Mouse (Mus musculus) heart, embryonic 15.5 days (tissue): ENCODE data around the gene Dnajb5. TPM values are rescaled to one million over a fixed set of nuclear protein-coding genes. Genes with fewer than 3 reads are reported as not detected.
A peak's percentile ranks its signal among the peaks of the same experiment; 100 is the strongest.

Experiments
- ATAC-seq: fragments of 200-750 bp; cut with Nextera tagmentation; replicated peaks from 2 replicates; pipeline ENCODE4 v1.8.0; 2017; ENCODE audit warnings: low read depth, moderate TSS enrichment; ENCODE audit not compliant: insufficient number of reproducible peaks, insufficient read depth, low FRiP score
- H3K27ac ChIP-seq: fragments of 300-500 bp; sonication (generic); 2 replicates; pipeline ENCODE4 v1.5.1; 2015; ENCODE audit warnings: mild to moderate bottlenecking, inconsistent platforms
- H3K27me3 ChIP-seq: fragments of 300-500 bp; sonication (generic); 2 replicates; pipeline ENCODE4 v1.6.1; 2015; ENCODE audit warnings: inconsistent platforms
- H3K36me3 ChIP-seq: fragments of 300-500 bp; sonication (generic); 2 replicates; pipeline ENCODE4 v1.6.1; 2015; ENCODE audit warnings: mild to moderate bottlenecking, inconsistent platforms
- H3K4me1 ChIP-seq: fragments of 300-500 bp; sonication (generic); replicated peaks from 2 replicates; pipeline ENCODE4 v1.6.1; 2015; ENCODE audit warnings: inconsistent platforms
- H3K4me2 ChIP-seq: fragments of 300-500 bp; sonication (generic); 2 replicates; pipeline ENCODE4 v1.6.1; 2015; ENCODE audit warnings: inconsistent platforms, mild to moderate bottlenecking, moderate library complexity
- H3K4me3 ChIP-seq: fragments of 300-500 bp; sonication (generic); 2 replicates; pipeline ENCODE4 v1.5.1; 2015; ENCODE audit warnings: mild to moderate bottlenecking, inconsistent platforms
- H3K9ac ChIP-seq: fragments of 300-500 bp; sonication (generic); 2 replicates; pipeline ENCODE4 v1.6.1; 2015; ENCODE audit warnings: mild to moderate bottlenecking, inconsistent platforms
- H3K9me3 ChIP-seq: fragments of 300-500 bp; sonication (generic); replicated peaks from 2 replicates; pipeline ENCODE4 v1.6.1; 2016; ENCODE audit warnings: inconsistent platforms
- WGBS: fragments of 180-500 bp; shearing (Covaris S2); methylation state at CpG from one replicate; pipeline ENCODE4 v1.1.7; 2015; ENCODE audit warnings: mixed read lengths; 5-methylcytosine and 5-hydroxymethylcytosine counted together
- polyA plus RNA-seq: library from polyadenylated mRNA; unstranded; fragments of >200 nt; fragmentation: Nextera tagmentation; extraction: Ambion mirVana; gene quantifications from 2 replicates; pipeline ENCODE4 v1.2.1, GENCODE M21; 2015

Dnajb5 gene
- 17.7 and 18.2 TPM in 2 replicates for polyA plus RNA-seq

GRCm38 (mm10) chr4:42949676-42950051 is at the start of gene Dnajb5:
Gene Dnajb5, plus strand, starts transcription at chr4:42949814.
- Histone ChIP-seq H3K27ac (peak within 1 kb of the TSS; percentile 98), H3K4me1 (peaks cover 44% of the 10 kb centered on the region), H3K27me3 (peaks cover 13% of the 10 kb centered on the region), H3K36me3 (no peaks in the 10 kb centered on the region), H3K4me3 (peak within 1 kb of the TSS; percentile 90), H3K9ac (peak within 1 kb of the TSS; percentile 97), H3K4me2 (peak within 1 kb of the TSS; percentile 81), H3K9me3 (no peaks in the 10 kb centered on the region)
- WGBS, result under 1% methylated on average over 38 of the region's 39 CpGs
- peak; percentile 91 for ATAC-seq

GRCm38 (mm10) chr4:42900878-42901277 is 48.7 kb upstream of the Dnajb5 start:
- Histone ChIP-seq H3K27me3 (0 out of 2 replicates have a peak, but pooled peaks cover 4% of the 10 kb centered on the region), H3K36me3 (no peaks in the 10 kb centered on the region), H3K4me3 (no peak overlapping the region), H3K9me3 (no peaks in the 10 kb centered on the region), H3K27ac (no peak overlapping the region), H3K4me1 (no peaks in the 10 kb centered on the region), H3K9ac (no peak overlapping the region), H3K4me2 (no peak overlapping the region)
- WGBS, result 57% methylated on average over 5 of the region's 5 CpGs
- no peak for ATAC-seq

GRCm38 (mm10) chr4:42902174-42902573 is 47.4 kb upstream of the Dnajb5 start:
- 54% methylated on average over 9 of the region's 9 CpGs for WGBS

GRCm38 (mm10) chr4:42902730-42903129 is 46.9 kb upstream of the Dnajb5 start:
- Histone ChIP-seq H3K9ac (no peak overlapping the region), H3K36me3 (no peaks in the 10 kb centered on the region), H3K9me3 (no peaks in the 10 kb centered on the region), H3K4me2 (no peak overlapping the region), H3K4me1 (no peaks in the 10 kb centered on the region), H3K4me3 (no peak overlapping the region), H3K27ac (no peak overlapping the region), H3K27me3 (0 out of 2 replicates have a peak, but pooled peaks cover 4% of the 10 kb centered on the region)
- 79% methylated on average over 5 of the region's 5 CpGs for WGBS
- ATAC-seq, result no peak

More at GRCm38 (mm10) chr4:42902174-42902573, 47.4 kb upstream of the Dnajb5 start:
- Histone ChIP-seq H3K27ac (no peak overlapping the region), H3K4me2 (no peak overlapping the region), H3K4me3 (no peak overlapping the region), H3K4me1 (no peaks in the 10 kb centered on the region), H3K27me3 (0 out of 2 replicates have a peak, but pooled peaks cover 4% of the 10 kb centered on the region), H3K9ac (no peak overlapping the region), H3K36me3 (no peaks in the 10 kb centered on the region), H3K9me3 (no peaks in the 10 kb centered on the region)
- ATAC-seq, result no peak

- no peak overlapping the region for H3K27ac ChIP-seq
- ATAC-seq, result no peak
- 0 out of 2 replicates have a peak, but pooled peaks cover 4% of the 10 kb centered on the region for H3K27me3 ChIP-seq
- WGBS, result 67% methylated on average over 1 of the region's 1 CpGs
- H3K9me3 ChIP-seq, result no peaks in the 10 kb centered on the region
- no peak overlapping the region for H3K4me2 ChIP-seq
- no peak overlapping the region for H3K4me3 ChIP-seq
- no peak overlapping the region for H3K9ac ChIP-seq
- H3K36me3 ChIP-seq, result no peaks in the 10 kb centered on the region
- no peaks in the 10 kb centered on the region for H3K4me1 ChIP-seq
Observed at GRCm38 (mm10) chr4:42903942-42904341, 45.7 kb upstream of the Dnajb5 start.

- no peak overlapping the region for H3K9ac ChIP-seq
- WGBS, result 90% methylated on average over 3 of the region's 3 CpGs
- H3K4me3 ChIP-seq, result no peak overlapping the region
- H3K36me3 ChIP-seq, result no peaks in the 10 kb centered on the region
- no peak overlapping the region for H3K4me2 ChIP-seq
- ATAC-seq, result no peak
- H3K27ac ChIP-seq, result no peak overlapping the region
- H3K27me3 ChIP-seq, result 0 out of 2 replicates have a peak, but pooled peaks cover 4% of the 10 kb centered on the region
- H3K9me3 ChIP-seq, result no peaks in the 10 kb centered on the region
- no peaks in the 10 kb centered on the region for H3K4me1 ChIP-seq
Observed at GRCm38 (mm10) chr4:42904523-42904922, 45.1 kb upstream of the Dnajb5 start.

- ATAC-seq, result no peak
- Histone ChIP-seq H3K4me1 (no peaks in the 10 kb centered on the region), H3K27me3 (0 out of 2 replicates have a peak, but pooled peaks cover 4% of the 10 kb centered on the region), H3K27ac (no peak overlapping the region), H3K9ac (no peak overlapping the region), H3K4me2 (no peak overlapping the region), H3K36me3 (no peaks in the 10 kb centered on the region), H3K4me3 (no peak overlapping the region), H3K9me3 (no peaks in the 10 kb centered on the region)
- 82% methylated on average over 6 of the region's 6 CpGs for WGBS
Observed at GRCm38 (mm10) chr4:42904966-42905365, 44.6 kb upstream of the Dnajb5 start.

- no peak overlapping the region for H3K9ac ChIP-seq
- WGBS, result 36% methylated on average over 10 of the region's 10 CpGs
- no peak for ATAC-seq
- no peak overlapping the region for H3K4me3 ChIP-seq
- H3K36me3 ChIP-seq, result no peaks in the 10 kb centered on the region
- H3K4me2 ChIP-seq, result no peak overlapping the region
- no peaks in the 10 kb centered on the region for H3K9me3 ChIP-seq
- H3K27me3 ChIP-seq, result peaks cover 41% of the 10 kb centered on the region
- no peak overlapping the region for H3K27ac ChIP-seq
- H3K4me1 ChIP-seq, result peaks cover 9% of the 10 kb centered on the region
Observed at GRCm38 (mm10) chr4:42913391-42913790, 36.2 kb upstream of the Dnajb5 start.

GRCm38 (mm10) chr4:42915311-42915710 is 34.3 kb upstream of the Dnajb5 start:
- Histone ChIP-seq H3K9me3 (no peaks in the 10 kb centered on the region), H3K27me3 (peaks cover 45% of the 10 kb centered on the region)

GRCm38 (mm10) chr4:42915966-42916365 is 33.6 kb upstream of the Dnajb5 start:
- Histone ChIP-seq H3K9ac (no peak overlapping the region), H3K36me3 (no peaks in the 10 kb centered on the region), H3K27me3 (peaks cover 45% of the 10 kb centered on the region), H3K4me1 (peaks cover 9% of the 10 kb centered on the region), H3K27ac (no peak overlapping the region), H3K9me3 (no peaks in the 10 kb centered on the region), H3K4me3 (no peak overlapping the region), H3K4me2 (no peak overlapping the region)
- 71% methylated on average over 1 of the region's 1 CpGs for WGBS
- ATAC-seq, result no peak

More at GRCm38 (mm10) chr4:42915311-42915710, 34.3 kb upstream of the Dnajb5 start:
- Histone ChIP-seq H3K4me2 (no peak overlapping the region), H3K9ac (no peak overlapping the region), H3K4me3 (no peak overlapping the region), H3K27ac (no peak overlapping the region), H3K36me3 (no peaks in the 10 kb centered on the region), H3K4me1 (peaks cover 9% of the 10 kb centered on the region)
- ATAC-seq, result no peak
- WGBS, result 77% methylated on average over 12 of the region's 12 CpGs

GRCm38 (mm10) chr4:42916617-42917401 is 32.8 kb upstream of the Dnajb5 start, which contains the start of gene Phf24:
Gene Phf24, plus strand, starts transcription at chr4:42916660.
- WGBS, result under 1% methylated on average over 50 of the region's 90 CpGs
- Histone ChIP-seq H3K27ac (peak within 1 kb of the TSS; percentile 7; the same call in 1 of the 2 replicates), H3K9me3 (no peaks in the 10 kb centered on the region), H3K36me3 (no peaks in the 10 kb centered on the region), H3K4me1 (peaks cover 9% of the 10 kb centered on the region), H3K27me3 (peaks cover 45% of the 10 kb centered on the region), H3K4me2 (peak within 1 kb of the TSS; percentile 94), H3K4me3 (peak within 1 kb of the TSS; percentile 68), H3K9ac (peak within 1 kb of the TSS; percentile 88)
- ATAC-seq, result peak; percentile 75
